Comparison of ENCODE assay signal across 7 mouse cellular contexts in the genomic region with DNA sequence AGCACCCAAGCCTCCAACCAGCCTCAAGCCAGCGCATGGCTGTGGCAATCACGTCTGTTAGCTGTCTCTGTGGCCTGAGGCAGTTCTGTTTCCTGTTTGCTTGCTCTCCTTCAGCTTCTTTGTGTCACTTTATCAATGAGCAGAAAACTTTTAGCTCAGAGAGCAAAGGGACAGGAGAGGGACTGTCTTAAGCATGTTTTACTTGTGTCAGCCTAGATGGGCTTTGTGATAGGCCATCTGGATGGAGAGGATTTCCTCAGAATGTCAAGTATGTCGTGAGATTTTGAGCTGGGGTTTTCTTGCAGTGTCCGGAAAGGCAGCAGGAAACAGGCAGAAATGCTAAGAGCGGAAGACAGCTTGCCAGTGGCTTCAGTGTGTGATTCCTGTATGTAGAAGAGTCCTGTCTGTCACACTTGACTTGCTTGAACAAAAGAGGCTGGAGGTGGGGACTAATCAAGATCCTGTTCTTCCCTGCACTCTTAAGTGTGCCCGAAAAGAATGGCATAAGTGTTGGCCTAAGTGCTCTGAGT. TPM values are rescaled to one million over a fixed set of nuclear protein-coding genes. Genes with fewer than 3 reads are reported as not detected.
DNase-seq lines count a peak whose midpoint lies in the region; ATAC-seq lines count a peak whose summit lies in the region.

No protein-coding gene starts in this region.

- peak; percentile 34 for DNase-seq in R1 (ENCODE audit: low read depth, low spot score)
- peak; percentile 42 for DNase-seq in embryo, embryonic 10.5 days (ENCODE audit: low spot score)
- DNase-seq in splenic B cell, adult 2 months (ENCODE audit: low read depth, low spot score), result peak; percentile 73
- DNase-seq in left cerebral cortex, adult 11 months (ENCODE audit: low spot score), result no peak

- ATAC-seq in inflammation-experienced regulatory T-cells, adult 6 months, result peak; percentile 84
- ATAC-seq in lung, embryonic 16.5 days (ENCODE audit: low read depth), result peak; percentile 67
- no peak for ATAC-seq in erythroblast, adult 5-6 weeks (replicated peaks; ENCODE audit: low FRiP score, poor library complexity, severe bottlenecking)

- 21% methylated on average over 6 of the region's 6 CpGs for WGBS in lung, embryonic 16.5 days

- no peak overlapping the region for H3K9ac ChIP-seq in lung, embryonic 16.5 days (ENCODE audit: low read length)

- peak overlapping the region; percentile 91 for H3K27ac ChIP-seq in lung, embryonic 16.5 days (ENCODE audit: low read length)

- no peaks in the 10 kb centered on the region for H3K27me3 ChIP-seq in lung, embryonic 16.5 days (ENCODE audit: control insufficient read depth, insufficient read depth, low read depth, low read length)
- H3K27me3 ChIP-seq in splenic B cell, adult 2 months (ENCODE audit: control insufficient read depth, insufficient read depth, low read length, poor library complexity, severe bottlenecking), result no peaks in the 10 kb centered on the region

- H3K9me3 ChIP-seq in lung, embryonic 16.5 days (ENCODE audit: control insufficient read depth, low read length), result no peaks in the 10 kb centered on the region

- no peaks in the 10 kb centered on the region for H3K36me3 ChIP-seq in lung, embryonic 16.5 days (ENCODE audit: control insufficient read depth, insufficient read depth, low read length)
- no peaks in the 10 kb centered on the region for H3K36me3 ChIP-seq in splenic B cell, adult 2 months (ENCODE audit: control insufficient read depth, insufficient read depth, low read length, poor library complexity, severe bottlenecking)

- H3K4me1 ChIP-seq in lung, embryonic 16.5 days (replicated peaks; ENCODE audit: control insufficient read depth, insufficient read depth, low read length), result peaks cover 16% of the 10 kb centered on the region

- H3K4me3 ChIP-seq in lung, embryonic 16.5 days (ENCODE audit: low read length), result no peak overlapping the region

- peak overlapping the region; percentile 16; the same call in 1 of the 2 replicates for H3K4me2 ChIP-seq in lung, embryonic 16.5 days (ENCODE audit: low read depth, low read length)

RNA-seq across cellular contexts. Expression of a gene that starts 46.9 kb away (rescaled TPM):
- polyA plus RNA-seq in inflammation-experienced regulatory T-cells, adult 6 months (2017; shearing (Covaris generic)), result 10 to 100 TPM; 13.1 to 20.9 (median 19.4) TPM
- 28.4 and 28.6 TPM in 2 replicates for polyA plus RNA-seq in lung, embryonic 16.5 days (2015; fragmentation: Nextera tagmentation; extraction: Ambion mirVana)
- total RNA-seq in erythroblast, adult 5-6 weeks (2015; ENCODE audit: low replicate concordance), result 8.6 and 10.4 TPM in 2 replicates
- total RNA-seq in erythroblast, adult 5-6 weeks (2017; ENCODE audit: low replicate concordance), result 7.5 and 8.1 TPM in 2 replicates
